Mouse (Mus musculus): ENCODE measurements at regions not wholly inside any gene's neighbourhood (a gene's known extent, or its start where the extent isn't known, plus 50 kb on each side); places are given as distances from the start of the nearest gene placed in this dataset.

DNA sequence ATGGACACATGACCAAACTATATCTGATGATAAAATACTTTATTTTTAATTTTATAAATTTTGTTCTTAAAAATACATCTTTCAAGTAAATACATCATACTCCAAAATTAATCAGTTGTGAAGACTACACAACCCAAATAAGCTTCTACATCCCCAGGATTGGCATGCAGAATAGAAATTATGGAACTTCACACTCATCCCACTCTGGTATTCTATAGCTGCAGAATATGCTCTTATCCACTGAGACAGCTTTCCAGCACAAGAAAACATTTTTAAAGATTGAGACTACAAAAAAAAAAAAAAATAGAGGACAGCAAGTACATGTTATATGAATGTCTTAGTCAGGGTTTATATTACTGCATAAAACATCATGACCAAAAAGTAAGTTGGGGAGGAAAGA lies 94.4 kb downstream of the Gm11232 start:
- DNase-seq (ENCODE audit: low read depth, low spot score), result no peak

DNA sequence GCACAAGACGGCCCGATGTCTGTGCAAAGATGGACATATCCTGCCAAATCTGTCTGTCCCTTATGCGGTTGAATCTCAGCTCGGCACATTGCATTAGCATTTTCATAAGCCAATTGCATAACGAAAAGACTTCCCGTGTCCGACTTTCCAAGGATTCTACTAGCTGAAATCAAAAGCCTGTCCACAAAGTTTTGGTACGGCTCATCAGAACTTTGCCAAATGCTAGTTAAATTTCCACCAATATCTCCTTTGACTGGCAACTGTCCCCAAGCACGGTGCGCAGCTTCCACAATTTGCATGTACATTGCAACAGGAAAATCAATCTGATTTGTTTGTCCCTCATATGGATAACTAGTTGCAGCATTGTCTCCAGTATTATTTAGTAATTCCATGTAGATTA lies 117.2 kb downstream of the Gm11232 start:
- no peak for DNase-seq (ENCODE audit: low read depth, low spot score)

- no peak for DNase-seq (ENCODE audit: low read depth, low spot score)
Observed at GRCm38 (mm10) chr4:71627088-71627487, 130.7 kb downstream of the Gm11232 start.

DNA sequence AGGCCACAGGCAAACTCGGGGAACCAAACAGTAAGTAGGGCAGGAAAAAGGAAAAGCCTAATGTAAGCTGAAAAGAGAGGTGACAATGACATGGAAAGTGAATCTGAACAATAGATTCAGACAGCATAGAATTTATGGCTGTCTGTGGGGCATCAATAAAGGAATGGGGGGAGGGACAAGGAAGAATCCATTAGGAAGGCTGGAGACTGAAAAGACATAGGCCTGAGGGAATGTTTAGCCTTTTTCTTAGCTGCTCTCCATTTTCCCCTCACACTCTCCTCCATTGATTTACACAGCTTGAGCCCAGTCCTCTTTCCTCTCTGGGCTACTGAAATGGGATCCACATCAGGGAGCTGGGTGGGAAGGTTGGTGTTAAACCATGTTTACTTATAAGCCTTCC lies 131.1 kb downstream of the Gm11232 start:
- DNase-seq (ENCODE audit: low read depth, low spot score), result no peak

DNA sequence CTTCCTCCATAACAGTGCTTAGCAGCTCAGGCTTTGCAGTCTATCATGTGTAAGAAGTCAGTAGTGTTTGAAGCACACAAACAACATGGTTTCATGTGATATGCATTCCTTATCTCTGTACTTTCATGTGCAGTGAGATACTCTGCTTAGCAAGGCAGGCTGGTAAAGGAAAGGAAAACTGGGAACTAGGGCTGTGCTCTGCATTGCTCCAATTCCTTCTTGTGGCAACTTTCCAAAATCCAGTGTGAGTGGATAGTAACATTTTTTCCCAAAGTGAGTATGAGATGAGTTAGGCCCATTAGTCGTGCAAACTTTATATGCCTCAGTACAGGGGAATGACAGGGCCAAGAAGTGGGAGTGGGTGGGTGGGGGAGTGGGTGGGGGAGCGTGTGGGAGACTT lies 133.0 kb downstream of the Gm11232 start:
- DNase-seq (ENCODE audit: low read depth, low spot score), result no peak

DNA sequence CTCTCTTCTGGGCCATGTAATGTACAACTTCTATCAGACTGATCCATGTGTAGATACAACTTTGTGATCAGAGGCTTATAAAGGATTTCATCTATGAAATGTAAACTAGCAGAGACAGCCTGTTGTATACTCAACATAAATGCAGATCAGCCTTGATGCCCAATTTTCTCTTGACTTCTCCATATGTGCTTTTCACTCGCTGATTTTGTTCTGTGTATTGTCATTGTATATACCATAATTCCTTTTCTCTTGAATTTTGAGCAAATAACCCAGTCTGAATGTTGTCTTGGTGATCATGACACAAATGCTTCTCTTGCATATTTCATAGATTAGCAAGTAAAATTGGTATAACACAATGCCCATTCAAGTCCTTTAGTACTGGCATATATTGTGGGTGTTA lies 144.0 kb downstream of the Gm11232 start:
- DNase-seq (ENCODE audit: low read depth, low spot score), result no peak

DNA sequence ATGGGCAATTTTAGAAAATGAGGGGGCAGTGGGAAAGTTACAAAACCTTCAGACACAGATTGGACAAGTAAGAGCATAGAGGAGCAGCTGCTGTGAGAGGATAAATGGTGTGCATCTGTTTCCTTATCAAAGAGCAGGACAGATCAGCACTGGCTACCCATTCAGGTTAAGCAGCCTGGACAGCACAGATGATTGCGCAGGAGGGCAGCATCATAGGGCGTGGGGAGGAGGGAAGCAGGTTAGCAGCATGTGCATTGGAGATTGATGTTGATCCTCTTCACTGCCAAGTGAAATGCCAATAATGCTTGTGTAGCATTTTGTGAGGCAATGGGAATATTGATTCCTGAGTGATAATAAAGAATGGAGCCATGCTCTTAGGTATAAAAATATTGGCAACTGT lies 171.9 kb downstream of the Gm11232 start:
- no peak for DNase-seq (ENCODE audit: low read depth, low spot score)

DNA sequence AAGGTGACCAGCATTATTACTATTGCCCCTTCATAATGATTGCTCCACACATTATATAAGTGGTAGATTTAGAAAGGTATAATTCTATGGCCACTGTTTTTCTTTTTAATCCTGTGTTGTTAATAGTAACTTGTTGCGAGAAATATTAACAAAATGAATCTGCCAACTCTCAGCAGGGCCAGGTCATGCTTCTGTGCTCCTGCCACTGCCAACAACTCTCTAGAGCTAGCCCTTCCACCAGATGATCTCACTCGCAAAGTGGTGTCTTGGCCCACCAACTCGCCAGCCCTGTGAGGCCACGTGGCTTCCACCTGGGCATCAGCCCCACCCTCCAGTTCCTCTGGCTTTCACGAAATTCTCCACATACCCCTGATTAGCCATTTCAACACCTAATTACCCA lies 197.1 kb downstream of the Gm11232 start:
- DNase-seq (ENCODE audit: low read depth, low spot score), result no peak

DNA sequence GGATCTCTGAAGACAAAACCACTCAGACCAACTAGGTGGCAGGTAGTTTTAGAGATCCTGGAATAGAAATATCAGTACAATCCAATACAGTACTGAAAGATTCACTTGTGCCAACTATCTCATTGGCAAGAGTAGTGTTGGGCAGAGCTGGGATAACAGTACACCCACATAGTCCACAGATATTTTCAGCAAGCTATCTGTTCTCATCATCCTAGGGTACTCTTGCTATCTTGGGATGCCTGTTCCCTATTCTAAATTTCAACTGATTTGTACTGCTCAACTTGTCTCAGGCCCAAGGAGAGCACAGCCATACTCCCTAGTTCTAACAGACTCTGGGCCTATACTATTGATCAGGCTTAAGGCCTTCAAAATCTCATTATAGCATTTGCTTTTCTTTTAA lies 218.6 kb downstream of the Gm11232 start:
- no peak for DNase-seq (ENCODE audit: low read depth, low spot score)

- no peak for DNase-seq (ENCODE audit: low read depth, low spot score)
Observed at GRCm38 (mm10) chr4:71537971-71538370, 219.8 kb downstream of the Gm11232 start.

- DNase-seq (ENCODE audit: low read depth, low spot score), result no peak
Observed at GRCm38 (mm10) chr4:71524255-71524970, 233.4 kb downstream of the Gm11232 start.

DNA sequence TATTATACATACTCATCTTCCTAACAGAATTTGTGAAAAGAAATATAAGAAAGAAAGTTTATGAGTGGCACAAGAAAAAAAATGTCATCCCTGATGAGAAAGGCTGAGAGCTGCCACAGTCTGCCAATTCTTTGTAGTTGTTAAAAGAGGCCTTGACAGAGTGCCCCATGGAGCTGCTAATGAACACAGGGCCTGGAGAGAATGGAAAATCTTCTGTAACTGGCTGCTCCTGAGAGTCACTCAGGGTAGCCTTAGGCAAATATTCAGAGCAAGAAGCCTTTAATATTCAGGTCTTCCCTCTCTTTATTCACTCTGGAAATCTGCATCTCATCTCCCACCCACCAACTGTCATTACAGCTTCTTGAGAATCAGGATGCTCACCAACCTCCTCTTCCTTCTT lies 237.0 kb downstream of the Gm11232 start:
- no peak for DNase-seq (ENCODE audit: low read depth, low spot score)

GRCm38 (mm10) chr4:71517921-71518404 lies 239.8 kb downstream of the Gm11232 start:
- no peak for DNase-seq (ENCODE audit: low read depth, low spot score)

- no peak for DNase-seq (ENCODE audit: low read depth, low spot score)
Observed at GRCm38 (mm10) chr4:71506911-71507310, 250.9 kb downstream of the Gm11232 start.

GRCm38 (mm10) chr4:71489788-71490187 lies 268.0 kb downstream of the Gm11232 start:
- no peak for DNase-seq (ENCODE audit: low read depth, low spot score)

- DNase-seq (ENCODE audit: low read depth, low spot score), result no peak
Observed at GRCm38 (mm10) chr4:71488663-71489161, 269.1 kb downstream of the Gm11232 start.

DNA sequence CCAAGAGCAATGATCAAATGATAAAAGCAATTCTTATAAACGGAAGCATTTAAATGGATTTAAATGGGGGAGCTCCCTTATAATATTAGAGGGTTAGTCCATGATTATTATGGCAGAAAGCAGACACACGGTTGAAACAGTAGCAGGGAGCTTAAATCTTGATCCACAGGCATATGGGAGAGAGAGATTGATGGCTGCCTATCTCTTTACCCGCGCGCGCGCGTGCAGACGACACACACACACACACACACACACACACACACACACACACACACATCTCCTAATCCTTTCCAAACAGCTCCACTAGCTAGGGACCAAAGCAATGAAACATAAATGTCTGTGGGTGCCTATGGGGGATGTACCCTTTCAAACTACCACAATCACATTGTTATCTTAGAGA lies 269.7 kb downstream of the Gm11232 start:
- no peak for DNase-seq (ENCODE audit: low read depth, low spot score)

DNA sequence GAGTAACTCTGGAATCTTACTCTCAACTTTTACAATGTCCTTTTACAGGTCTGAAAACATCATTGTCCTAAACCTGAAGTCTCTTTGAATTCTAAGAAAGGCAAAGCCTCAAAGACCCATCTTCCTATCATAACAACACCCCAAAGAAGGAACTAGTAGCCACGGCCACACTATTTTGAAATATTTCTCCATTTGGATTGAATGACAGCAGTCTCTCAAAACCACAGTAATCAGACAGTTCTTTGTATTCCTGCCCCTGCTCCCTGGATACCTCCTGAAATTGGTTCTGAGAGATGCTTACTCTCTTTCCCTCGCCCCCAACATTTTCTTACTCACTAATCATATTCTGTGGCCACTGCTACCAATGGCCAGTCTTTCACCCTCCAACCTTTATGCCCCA lies 276.8 kb downstream of the Gm11232 start:
- no peak for DNase-seq (ENCODE audit: low read depth, low spot score)

GRCm38 (mm10) chr4:71470580-71470979 lies 287.2 kb downstream of the Gm11232 start:
- DNase-seq (ENCODE audit: low read depth, low spot score), result no peak

DNA sequence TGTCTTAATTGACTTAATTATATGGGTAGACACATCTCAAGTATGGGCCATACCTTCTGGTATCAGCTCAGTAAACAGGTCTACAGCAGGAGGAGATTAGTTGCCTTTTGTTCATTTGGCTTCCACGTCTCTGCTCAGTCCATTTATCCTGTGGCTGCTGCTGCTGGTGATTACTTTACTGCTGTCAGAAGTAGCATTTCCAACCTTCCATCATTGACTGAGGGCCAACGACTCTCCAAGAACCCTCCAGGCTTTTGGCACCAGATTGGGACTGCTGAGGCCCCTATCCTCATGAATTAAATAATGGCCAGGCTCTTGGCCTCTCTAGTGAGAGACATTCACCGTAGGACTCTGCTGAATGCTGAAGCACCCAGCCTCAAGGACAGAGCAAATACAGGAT lies 303.0 kb downstream of the Gm11232 start:
- DNase-seq (ENCODE audit: low read depth, low spot score), result no peak

DNA sequence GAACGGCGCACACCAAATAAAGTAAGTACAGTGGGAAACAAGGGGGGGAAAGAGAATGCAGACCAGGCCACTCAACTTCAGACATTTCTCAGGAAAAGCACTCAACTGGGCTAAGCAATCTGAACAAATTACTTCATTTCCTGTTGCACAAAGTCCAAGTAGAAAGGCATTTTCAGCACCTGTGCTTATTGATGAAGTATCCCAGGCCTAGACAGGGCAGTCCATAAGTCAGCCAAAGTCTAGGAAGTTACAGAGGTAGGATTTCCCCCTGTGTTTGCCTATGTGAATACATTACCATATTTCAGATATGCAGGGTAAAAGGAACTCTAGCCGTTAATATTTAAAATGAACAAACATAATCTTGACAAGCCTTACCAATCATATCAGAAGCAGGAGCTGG lies 304.3 kb downstream of the Gm11232 start:
- DNase-seq (ENCODE audit: low read depth, low spot score), result no peak

DNA sequence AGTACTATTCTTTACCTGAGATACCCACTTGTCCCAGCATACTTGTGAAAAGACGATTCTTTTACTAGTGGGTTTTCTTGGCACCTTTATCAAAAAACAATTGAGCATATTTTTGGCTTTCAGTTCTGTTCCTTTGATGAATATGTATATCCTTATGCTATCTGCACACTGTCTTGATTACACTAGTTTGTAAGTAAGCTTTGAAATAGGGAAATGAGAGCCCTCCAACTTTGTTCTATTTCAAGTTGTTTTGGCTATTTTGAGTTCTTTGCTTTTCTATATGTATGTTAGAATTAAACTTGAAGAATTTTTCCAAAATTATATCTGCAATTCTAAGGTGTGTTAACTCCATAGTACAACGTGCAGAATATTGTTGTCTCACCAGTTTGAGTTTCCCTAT lies 311.3 kb downstream of the Gm11232 start:
- DNase-seq (ENCODE audit: low read depth, low spot score), result no peak

- DNase-seq (ENCODE audit: low read depth, low spot score), result no peak
Observed at GRCm38 (mm10) chr4:71431245-71431929, 326.4 kb downstream of the Gm11232 start.
